Mouse (Mus musculus) embryonic facial prominence, embryonic 12.5 days (tissue): ENCODE measurements around the gene Igf2r. TPM values are rescaled to one million over a fixed set of nuclear protein-coding genes. Genes with fewer than 3 reads are reported as not detected.

Source experiments
- ATAC-seq: fragments of 200-750 bp; cut with Nextera tagmentation; 2 replicates; pipeline ENCODE4 v1.8.0; 2017; ENCODE audit not compliant: insufficient number of reproducible peaks, insufficient read depth, low FRiP score, low TSS enrichment
- H3K27ac ChIP-seq: fragments of 300-500 bp; sonication (generic); 2 replicates; pipeline ENCODE4 v1.5.1; 2016; ENCODE audit warnings: mild to moderate bottlenecking
- H3K27me3 ChIP-seq: fragments of 300-500 bp; sonication (generic); 2 replicates; pipeline ENCODE4 v1.6.1; 2016; ENCODE audit warnings: mild to moderate bottlenecking, moderate library complexity
- H3K36me3 ChIP-seq: fragments of 300-500 bp; sonication (generic); 2 replicates; pipeline ENCODE4 v1.6.1; 2016; ENCODE audit warnings: mild to moderate bottlenecking
- H3K4me1 ChIP-seq: fragments of 300-500 bp; sonication (generic); 2 replicates; pipeline ENCODE4 v1.6.1; 2016
- H3K4me2 ChIP-seq: fragments of 300-500 bp; sonication (generic); replicated peaks from 2 replicates; pipeline ENCODE4 v1.6.1; 2016; ENCODE audit warnings: mild to moderate bottlenecking, moderate library complexity
- H3K4me3 ChIP-seq: fragments of 300-500 bp; sonication (generic); 2 replicates; pipeline ENCODE4 v1.5.1; 2016; ENCODE audit warnings: mild to moderate bottlenecking
- H3K9ac ChIP-seq: fragments of 300-500 bp; sonication (generic); 2 replicates; pipeline ENCODE4 v1.6.1; 2016; ENCODE audit warnings: mild to moderate bottlenecking, moderate library complexity
- H3K9me3 ChIP-seq: fragments of 300-500 bp; sonication (generic); 2 replicates; pipeline ENCODE4 v1.6.1; 2016; ENCODE audit warnings: mild to moderate bottlenecking, moderate library complexity
- WGBS: fragments of 180-500 bp; shearing (Covaris S2); methylation state at CpG from one replicate; pipeline ENCODE4 v1.1.7; 2016; 5-methylcytosine and 5-hydroxymethylcytosine counted together
- polyA plus RNA-seq: library from polyadenylated mRNA; unstranded; fragments of >200 nt; fragmentation: Nextera tagmentation; extraction: Ambion mirVana; gene quantifications from 2 replicates; pipeline ENCODE4 v1.2.1, GENCODE M21; 2016

Gene Igf2r
- polyA plus RNA-seq, 1 experiment from 2014 or later, result 37.1 TPM

DNA sequence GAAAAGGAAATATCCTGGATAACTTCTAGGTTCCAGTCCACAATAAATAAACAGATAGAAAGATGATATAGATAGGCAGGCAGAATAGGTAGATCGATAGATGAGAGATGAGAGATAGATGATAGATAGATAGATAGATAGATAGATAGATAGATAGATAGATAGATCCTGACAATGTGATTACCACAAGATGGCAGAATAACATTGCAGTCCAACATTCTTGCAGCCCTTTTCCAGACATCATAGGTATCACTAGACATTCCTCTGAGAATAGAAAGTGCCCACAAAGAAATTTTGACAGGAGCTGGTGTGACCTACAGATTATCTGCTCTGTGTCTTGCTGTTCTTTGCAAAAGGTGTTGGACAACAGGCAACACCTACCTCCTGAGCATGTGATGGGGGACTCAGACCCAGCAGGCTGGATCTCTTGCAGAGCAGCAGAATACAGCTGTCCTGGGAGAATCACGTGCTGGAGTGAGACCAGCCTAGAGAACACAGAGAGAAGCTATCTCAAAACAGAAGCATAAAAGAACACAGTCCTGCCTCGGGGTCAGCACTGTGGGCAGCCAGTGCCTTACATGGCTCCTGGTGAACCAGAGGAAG, 28.1 kb upstream of the Igf2r start:
- WGBS, result 88% methylated on average over 3 of the region's 3 CpGs
- H3K9me3 ChIP-seq, result no peaks in the 10 kb centered on the region
- H3K27me3 ChIP-seq, result no peaks in the 10 kb centered on the region
- H3K4me1 ChIP-seq, result peaks cover 33% of the 10 kb centered on the region
- H3K36me3 ChIP-seq, result no peaks in the 10 kb centered on the region
- no peak overlapping the region for H3K4me3 ChIP-seq
- ATAC-seq, result no peak
- no peak overlapping the region for H3K4me2 ChIP-seq
- H3K27ac ChIP-seq, result no peak overlapping the region
- H3K9ac ChIP-seq, result no peak overlapping the region

DNA sequence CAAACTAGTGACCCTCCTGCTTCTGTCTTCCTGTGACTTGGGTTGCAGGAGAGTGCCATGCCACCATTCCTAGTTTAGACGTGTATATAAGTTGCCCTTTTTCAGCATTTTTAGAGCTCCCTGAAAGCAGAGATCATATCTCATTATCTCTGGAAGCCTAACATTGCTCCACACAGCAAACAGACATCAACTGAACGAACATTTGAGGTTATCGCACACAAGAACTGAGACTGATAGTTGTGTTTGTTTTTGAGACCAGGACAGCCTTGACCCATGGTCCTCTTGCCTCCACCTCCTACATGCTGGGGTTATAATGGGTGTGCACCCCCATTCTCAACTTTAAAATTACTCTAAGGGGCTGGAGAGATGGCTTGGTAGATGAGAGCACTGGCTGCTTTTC, 27.2 kb upstream of the Igf2r start:
- no peak for ATAC-seq
- Histone ChIP-seq H3K27ac (no peak overlapping the region), H3K9me3 (no peaks in the 10 kb centered on the region), H3K36me3 (no peaks in the 10 kb centered on the region), H3K4me2 (no peak overlapping the region), H3K4me1 (peaks cover 36% of the 10 kb centered on the region), H3K27me3 (no peaks in the 10 kb centered on the region), H3K4me3 (no peak overlapping the region), H3K9ac (no peak overlapping the region)
- WGBS, result 81% methylated on average over 3 of the region's 3 CpGs

DNA sequence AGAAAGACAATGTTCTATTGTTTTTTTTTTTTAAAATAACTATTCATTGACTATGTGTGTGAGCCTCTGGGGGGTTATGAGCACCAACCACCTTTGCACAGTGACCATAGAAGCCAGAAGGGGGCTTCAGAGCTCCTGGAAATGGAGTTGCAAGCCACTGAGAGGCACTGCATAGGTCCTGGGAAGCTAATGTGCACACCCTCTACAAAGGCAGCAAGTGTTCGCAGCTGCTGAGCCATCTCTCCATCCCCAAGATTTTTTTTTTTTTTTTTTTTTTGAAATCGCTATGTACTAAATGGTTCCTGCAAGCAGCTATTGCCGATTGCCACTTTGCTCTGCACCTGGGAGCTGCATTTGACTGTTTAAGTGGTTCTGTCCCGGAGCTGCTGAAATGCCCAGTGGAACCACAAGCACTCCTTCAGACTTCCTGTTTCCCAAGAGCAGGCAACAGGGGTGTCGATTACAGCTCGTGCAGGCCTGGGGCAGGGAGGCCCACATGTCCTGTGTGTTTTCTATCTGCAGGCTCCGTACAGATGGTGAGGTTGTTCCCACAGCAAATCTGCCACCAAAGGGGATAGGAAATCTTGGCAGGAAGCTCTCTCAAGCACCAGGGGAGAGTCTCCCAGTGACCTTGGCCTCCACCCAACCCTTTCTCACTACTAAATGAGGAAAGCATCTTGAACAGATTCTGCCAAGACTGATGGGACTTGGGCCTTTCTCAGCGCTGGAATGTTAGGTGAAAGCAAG, 24.4 kb upstream of the Igf2r start:
- Histone ChIP-seq H3K27me3 (no peaks in the 10 kb centered on the region), H3K4me3 (no peak overlapping the region), H3K36me3 (no peaks in the 10 kb centered on the region), H3K27ac (peak overlapping the region; percentile 90), H3K4me2 (no peak overlapping the region), H3K9ac (no peak overlapping the region), H3K9me3 (no peaks in the 10 kb centered on the region), H3K4me1 (peaks cover 54% of the 10 kb centered on the region)
- ATAC-seq, result no peak; the same call in 1 of the 2 replicates
- 22% methylated on average over 8 of the region's 8 CpGs for WGBS

DNA sequence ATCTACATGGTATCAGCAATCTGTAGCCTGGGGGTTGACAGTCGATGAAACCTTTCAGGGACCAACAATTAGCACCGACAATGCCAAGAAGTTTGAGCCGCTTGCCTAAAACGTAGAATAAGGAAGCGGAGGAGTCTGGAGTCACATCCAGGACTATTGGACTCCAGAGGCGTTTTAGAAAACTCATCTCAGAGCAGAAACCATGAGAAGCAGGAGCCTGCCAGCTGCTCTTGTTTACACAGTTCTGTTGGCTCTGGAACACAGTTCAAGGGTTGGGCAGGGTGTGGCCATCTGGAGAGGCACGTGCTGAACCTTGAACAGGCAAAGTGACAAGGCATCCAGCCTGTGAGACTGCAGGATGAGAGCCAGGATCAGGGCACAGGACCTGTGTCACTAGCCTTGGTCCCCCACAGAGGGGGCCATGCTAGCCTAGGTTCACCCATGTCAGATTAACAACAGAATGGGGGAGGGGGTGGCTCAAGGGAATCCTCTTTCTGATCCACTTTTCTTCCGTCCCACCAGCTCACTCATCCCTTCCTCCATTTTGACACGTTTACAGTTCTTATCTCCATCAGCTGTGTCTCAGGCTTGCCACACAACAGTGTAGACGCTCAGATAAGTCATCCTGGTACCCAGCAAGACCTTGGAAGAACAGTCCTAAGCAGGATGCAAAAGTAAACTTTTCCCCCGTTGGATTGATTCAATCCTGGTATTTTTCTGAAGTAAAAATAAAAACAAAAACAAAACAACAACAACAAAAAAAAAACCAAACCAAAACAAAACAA, 23.1 kb upstream of the Igf2r start:
- Histone ChIP-seq H3K36me3 (peaks cover 5% of the 10 kb centered on the region; the same call in 1 of the 2 replicates), H3K27ac (peak overlapping the region; percentile 65), H3K9me3 (0 out of 2 replicates have a peak, but pooled peaks cover 7% of the 10 kb centered on the region), H3K4me1 (peaks cover 54% of the 10 kb centered on the region), H3K4me3 (no peak overlapping the region), H3K27me3 (no peaks in the 10 kb centered on the region), H3K4me2 (no peak overlapping the region), H3K9ac (no peak overlapping the region)
- no peak for ATAC-seq
- WGBS, result 69% methylated on average over 11 of the region's 11 CpGs

DNA sequence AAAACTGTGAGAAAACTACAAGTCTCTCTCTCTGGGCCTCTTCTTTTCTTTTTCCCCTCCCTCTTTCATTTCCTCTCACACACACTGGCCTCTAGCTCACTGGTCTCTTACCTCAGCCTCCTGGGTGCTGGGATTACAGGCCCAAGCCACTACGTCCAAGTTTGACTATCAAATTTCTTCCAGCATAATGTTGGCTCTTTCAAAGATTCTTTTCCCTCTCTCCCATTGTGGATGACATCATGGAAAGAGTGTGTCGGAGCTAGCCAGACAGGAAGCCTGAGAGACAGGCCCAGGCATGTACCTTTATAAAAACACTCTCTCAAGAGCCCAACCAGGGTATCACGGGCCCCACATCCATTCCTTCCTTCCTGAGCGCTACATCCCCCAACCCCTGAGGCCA, 22.0 kb upstream of the Igf2r start:
- H3K9me3 ChIP-seq, result 0 out of 2 replicates have a peak, but pooled peaks cover 7% of the 10 kb centered on the region
- no peaks in the 10 kb centered on the region for H3K27me3 ChIP-seq
- peaks cover 54% of the 10 kb centered on the region for H3K4me1 ChIP-seq
- H3K27ac ChIP-seq, result peak overlapping the region; percentile 89
- no peak overlapping the region for H3K4me2 ChIP-seq
- WGBS, result 19% methylated on average over 4 of the region's 4 CpGs
- peak; percentile 53; the same call in 1 of the 2 replicates for ATAC-seq
- H3K9ac ChIP-seq, result no peak overlapping the region
- H3K4me3 ChIP-seq, result no peak overlapping the region
- H3K36me3 ChIP-seq, result peaks cover 5% of the 10 kb centered on the region; the same call in 1 of the 2 replicates

DNA sequence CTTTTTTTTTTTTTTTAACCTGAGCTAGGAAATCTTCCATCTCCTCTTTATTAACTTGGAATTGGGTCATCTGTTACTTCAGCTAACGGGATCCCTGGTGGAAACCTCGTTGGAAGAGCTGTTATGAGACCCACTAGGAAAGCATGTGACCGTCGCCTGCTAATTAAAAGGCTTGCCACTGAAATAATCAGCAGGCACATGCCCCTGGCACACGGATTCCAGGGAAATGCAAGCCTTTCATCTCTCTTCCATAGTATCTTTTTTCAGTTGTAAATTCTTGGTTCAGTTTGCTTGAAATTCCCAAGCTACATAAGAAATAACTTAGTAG, 21.6 kb upstream of the Igf2r start:
- Histone ChIP-seq H3K27me3 (no peaks in the 10 kb centered on the region), H3K4me3 (no peak overlapping the region), H3K4me1 (peaks cover 54% of the 10 kb centered on the region), H3K27ac (peak overlapping the region; percentile 89), H3K9me3 (0 out of 2 replicates have a peak, but pooled peaks cover 7% of the 10 kb centered on the region), H3K4me2 (no peak overlapping the region; the same call in 1 of the 2 replicates), H3K9ac (no peak overlapping the region), H3K36me3 (peaks cover 9% of the 10 kb centered on the region; the same call in 1 of the 2 replicates)
- ATAC-seq, result no peak
- WGBS, result 23% methylated on average over 5 of the region's 5 CpGs

DNA sequence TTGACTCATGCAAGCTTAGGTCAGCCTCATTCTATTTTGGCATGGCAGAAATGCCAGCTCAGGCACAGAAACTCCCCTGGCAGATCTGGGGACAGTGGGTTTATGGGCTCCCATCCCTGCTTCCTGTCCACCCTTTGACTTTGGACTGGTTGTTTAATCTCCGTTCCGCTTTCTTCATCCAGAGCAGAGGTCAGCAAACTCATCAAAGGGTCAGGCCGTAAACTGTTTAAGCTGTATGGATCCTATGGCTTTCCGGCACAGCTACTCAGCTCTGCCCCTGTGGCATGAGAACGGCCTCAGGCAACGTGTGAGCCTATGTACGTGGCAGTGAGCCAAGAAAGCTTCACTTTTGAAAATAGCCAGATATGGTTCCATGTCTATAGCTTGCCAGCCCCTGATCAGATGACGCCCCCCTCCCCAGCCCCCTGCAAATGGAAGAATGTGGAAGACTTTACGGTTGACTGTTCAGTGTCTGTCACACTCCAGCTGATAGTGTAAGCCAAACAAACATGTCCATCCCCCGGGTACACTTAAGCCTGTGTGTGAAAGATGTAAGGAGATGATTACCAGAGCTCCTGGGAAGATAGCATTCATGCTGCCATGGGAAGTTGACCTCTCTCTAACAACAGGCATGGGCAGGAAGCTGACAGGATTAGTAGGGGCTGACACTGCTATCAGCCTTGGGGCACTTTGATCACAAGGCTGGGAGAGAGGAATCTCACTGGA, 21.1 kb upstream of the Igf2r start:
- peak overlapping the region; percentile 9; the same call in 1 of the 2 replicates for H3K4me2 ChIP-seq
- peaks cover 10% of the 10 kb centered on the region; the same call in 1 of the 2 replicates for H3K36me3 ChIP-seq
- WGBS, result 7% methylated on average over 10 of the region's 10 CpGs
- no peak overlapping the region for H3K4me3 ChIP-seq
- no peaks in the 10 kb centered on the region for H3K27me3 ChIP-seq
- H3K4me1 ChIP-seq, result peaks cover 52% of the 10 kb centered on the region
- 0 out of 2 replicates have a peak, but pooled peaks cover 7% of the 10 kb centered on the region for H3K9me3 ChIP-seq
- peak overlapping the region; percentile 89 for H3K27ac ChIP-seq
- no peak overlapping the region for H3K9ac ChIP-seq
- ATAC-seq, result peak; percentile 79

DNA sequence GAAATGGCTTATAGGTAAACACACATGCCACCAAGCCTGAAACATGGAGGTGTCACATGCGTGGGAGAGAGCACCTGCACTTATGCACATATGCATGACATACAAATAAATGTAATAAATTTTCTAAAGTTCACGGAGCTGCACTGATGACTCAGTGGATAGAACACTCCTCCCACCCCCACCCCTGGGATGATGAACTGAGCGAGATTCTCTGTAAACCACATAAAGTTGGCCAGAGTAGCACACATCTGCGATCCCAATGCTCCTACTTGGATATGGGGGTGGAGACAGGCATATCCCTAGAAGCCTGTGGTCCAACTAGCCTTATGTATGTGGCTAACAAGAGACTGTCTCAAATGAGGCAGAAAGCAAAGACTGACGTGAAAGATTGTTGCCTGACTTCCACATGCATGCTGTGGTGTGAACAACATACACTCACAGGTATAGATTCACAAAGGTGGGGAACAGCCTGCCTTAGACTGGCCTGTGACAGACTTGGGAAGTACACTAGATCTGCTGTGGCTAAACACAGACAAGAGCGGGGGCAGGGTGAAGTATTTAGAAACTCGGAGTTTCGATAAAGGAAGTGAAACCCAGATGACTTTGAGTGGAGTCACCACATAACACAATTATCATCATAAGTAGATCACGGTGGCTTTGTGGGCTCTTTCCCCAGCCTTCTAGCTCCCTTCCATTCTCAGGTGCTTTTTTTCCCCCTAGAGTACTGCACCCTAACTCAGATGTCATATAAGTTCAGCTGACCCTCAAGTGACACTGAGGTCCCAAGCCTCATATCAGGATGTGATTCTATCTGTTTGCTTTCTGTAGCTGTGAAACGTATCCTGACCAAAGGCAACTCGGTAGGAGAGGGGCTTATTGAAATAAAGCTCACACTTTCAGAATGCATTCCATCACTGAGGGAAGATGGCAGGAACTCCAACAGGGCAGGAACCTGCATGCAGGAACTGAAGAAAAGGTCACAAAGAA, 13.7 kb upstream of the Igf2r start:
- no peak overlapping the region for H3K4me3 ChIP-seq
- peaks cover 10% of the 10 kb centered on the region; the same call in 1 of the 2 replicates for H3K36me3 ChIP-seq
- no peak for ATAC-seq
- 59% methylated on average over 11 of the region's 11 CpGs for WGBS
- H3K9ac ChIP-seq, result no peak overlapping the region
- no peak overlapping the region for H3K4me2 ChIP-seq
- 0 out of 2 replicates have a peak, but pooled peaks cover 3% of the 10 kb centered on the region for H3K9me3 ChIP-seq
- peak overlapping the region; percentile 57 for H3K27ac ChIP-seq
- peaks cover 45% of the 10 kb centered on the region for H3K4me1 ChIP-seq
- H3K27me3 ChIP-seq, result no peaks in the 10 kb centered on the region

DNA sequence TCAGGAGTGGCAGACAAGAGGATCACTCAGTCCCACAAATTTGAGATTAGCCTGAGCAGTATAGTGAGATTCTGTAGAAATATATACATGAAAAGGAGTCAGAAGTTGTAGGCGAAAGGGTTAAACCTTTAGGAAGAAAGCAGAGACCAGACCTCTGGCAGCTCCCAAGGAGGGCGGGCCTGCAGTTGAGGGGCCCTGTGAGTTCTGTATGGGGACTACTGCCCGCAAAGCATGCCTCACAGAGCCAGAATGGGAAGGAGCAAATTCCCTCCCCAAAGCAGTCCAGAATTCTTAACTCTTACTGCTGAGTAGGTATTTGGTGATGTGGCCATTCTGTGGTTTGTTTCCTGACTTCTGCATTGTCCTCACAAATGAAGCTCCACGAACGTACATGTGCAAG, 11.6 kb upstream of the Igf2r start:
- H3K4me1 ChIP-seq, result peaks cover 45% of the 10 kb centered on the region
- peak overlapping the region; percentile 88 for H3K27ac ChIP-seq
- H3K9ac ChIP-seq, result no peak overlapping the region
- H3K4me3 ChIP-seq, result no peak overlapping the region
- 19% methylated on average over 5 of the region's 5 CpGs for WGBS
- no peaks in the 10 kb centered on the region for H3K27me3 ChIP-seq
- H3K36me3 ChIP-seq, result peaks cover 7% of the 10 kb centered on the region; the same call in 1 of the 2 replicates
- peak overlapping the region; percentile 33 for H3K4me2 ChIP-seq
- no peaks in the 10 kb centered on the region for H3K9me3 ChIP-seq
- ATAC-seq, result peak; percentile 80; the same call in 1 of the 2 replicates

DNA sequence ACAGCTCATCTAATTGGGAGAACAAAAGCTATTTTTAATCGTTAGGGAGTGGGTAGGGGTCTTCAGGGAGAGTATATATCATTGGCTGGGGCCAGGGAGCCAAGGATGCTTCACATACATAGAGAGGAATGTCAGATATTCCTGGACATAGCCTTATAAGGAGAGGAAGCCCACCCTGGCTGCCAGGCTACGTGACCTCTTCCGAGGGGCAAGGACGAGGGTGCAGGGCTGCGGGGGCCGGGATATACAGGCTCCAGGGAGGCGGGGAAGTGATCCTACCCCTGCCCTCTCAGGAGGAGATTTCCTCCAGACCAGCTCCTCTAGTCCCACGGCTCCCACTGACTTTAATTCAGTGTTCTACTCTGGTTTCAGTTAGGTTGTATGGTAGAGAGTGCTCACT, 10.7 kb upstream of the Igf2r start:
- H3K4me1 ChIP-seq, result peaks cover 45% of the 10 kb centered on the region
- no peak overlapping the region for H3K4me3 ChIP-seq
- H3K36me3 ChIP-seq, result peaks cover 10% of the 10 kb centered on the region; the same call in 1 of the 2 replicates
- peak overlapping the region; percentile 88 for H3K27ac ChIP-seq
- WGBS, result 10% methylated on average over 8 of the region's 8 CpGs
- H3K27me3 ChIP-seq, result no peaks in the 10 kb centered on the region
- H3K9ac ChIP-seq, result no peak overlapping the region
- no peak overlapping the region for H3K4me2 ChIP-seq
- no peaks in the 10 kb centered on the region for H3K9me3 ChIP-seq
- peak; percentile 22; the same call in 1 of the 2 replicates for ATAC-seq
